27 mouse cellular contexts compared by ENCODE assay signal in the genomic region with DNA sequence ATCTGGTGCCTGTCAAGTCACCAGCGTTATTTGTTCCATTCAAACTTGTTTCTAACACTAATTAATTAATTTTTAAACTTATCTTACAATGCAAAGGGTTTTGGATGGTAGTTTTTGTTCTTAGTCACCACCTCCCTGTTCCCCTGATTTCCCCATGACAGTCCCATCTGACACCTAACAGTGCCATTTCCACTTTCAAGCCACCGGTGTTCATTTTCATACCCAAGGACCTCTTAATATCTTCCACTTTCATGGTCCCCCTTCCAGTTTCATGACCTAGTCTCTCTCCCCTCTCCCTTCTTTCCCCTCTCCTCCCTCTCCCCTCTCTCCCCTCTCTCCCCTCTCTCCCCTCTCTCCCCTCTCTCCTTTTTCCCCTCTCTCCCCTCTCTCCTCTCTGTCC.
"Had no signal": no experiment of that assay in that cellular context is flagged by ENCODE, and none has a peak within 500 bp of the region (broad histone marks: within the 10 kb centered on the region; RNA-seq: fewer than 3 reads in every experiment).

No protein-coding gene starts in this region.

- H3K4me2 ChIP-seq: embryonic facial prominence, embryonic 12.5 days; embryonic facial prominence, embryonic 13.5 days; embryonic facial prominence, embryonic 15.5 days; forebrain, embryonic 12.5 days; forebrain, embryonic 13.5 days; forebrain, embryonic 15.5 days had no signal

- H3K4me1 ChIP-seq: embryonic facial prominence, embryonic 10.5 days; embryonic facial prominence, embryonic 12.5 days; embryonic facial prominence, embryonic 13.5 days; embryonic facial prominence, embryonic 15.5 days; forebrain, embryonic 10.5 days; forebrain, embryonic 12.5 days; forebrain, embryonic 13.5 days; forebrain, embryonic 15.5 days; heart, embryonic 10.5 days had no signal

- H3K9me3 ChIP-seq: embryonic facial prominence, embryonic 10.5 days; embryonic facial prominence, embryonic 12.5 days; embryonic facial prominence, embryonic 13.5 days; embryonic facial prominence, embryonic 15.5 days; forebrain, embryonic 10.5 days; forebrain, embryonic 12.5 days; forebrain, embryonic 13.5 days; forebrain, embryonic 15.5 days; heart, embryonic 10.5 days had no signal

- H3K4me3 ChIP-seq: embryonic facial prominence, embryonic 10.5 days; embryonic facial prominence, embryonic 12.5 days; embryonic facial prominence, embryonic 13.5 days; embryonic facial prominence, embryonic 15.5 days; erythroblast, embryonic 14.5 days; forebrain, embryonic 10.5 days; forebrain, embryonic 12.5 days; forebrain, embryonic 13.5 days; forebrain, embryonic 15.5 days; gastrocnemius, adult 2 months; heart, adult 2 months; heart, embryonic 10.5 days had no signal

- DNase-seq: cerebellum, adult 9-10 months; cerebellum, adult 9-11 months; cerebellum, postnatal 10 days; cerebellum, postnatal 14 days; cerebellum, postnatal 25 days; embryo, embryonic 11 days; forebrain, postnatal 0 days; gastrocnemius, adult 2 months; gastrocnemius, postnatal 10 days; gastrocnemius, postnatal 14 days; gastrocnemius, postnatal 25 days; gastrocnemius, postnatal 36 days; heart, adult 11 months; heart, adult 18-20 months; heart, adult 2 months had no signal

- H3K27ac ChIP-seq: embryonic facial prominence, embryonic 10.5 days; embryonic facial prominence, embryonic 12.5 days; embryonic facial prominence, embryonic 13.5 days; embryonic facial prominence, embryonic 15.5 days; forebrain, embryonic 10.5 days; forebrain, embryonic 12.5 days; forebrain, embryonic 13.5 days; forebrain, embryonic 15.5 days; gastrocnemius, adult 2 months; heart, adult 2 months; heart, embryonic 10.5 days had no signal

- H3K9ac ChIP-seq: embryonic facial prominence, embryonic 12.5 days; embryonic facial prominence, embryonic 13.5 days; embryonic facial prominence, embryonic 15.5 days; forebrain, embryonic 12.5 days; forebrain, embryonic 13.5 days; forebrain, embryonic 15.5 days; forebrain, postnatal 0 days had no signal

- H3K36me3 ChIP-seq: embryonic facial prominence, embryonic 10.5 days; embryonic facial prominence, embryonic 12.5 days; embryonic facial prominence, embryonic 13.5 days; embryonic facial prominence, embryonic 15.5 days; forebrain, embryonic 10.5 days; forebrain, embryonic 12.5 days; forebrain, embryonic 15.5 days; heart, embryonic 10.5 days had no signal

- H3K27me3 ChIP-seq: embryonic facial prominence, embryonic 12.5 days; embryonic facial prominence, embryonic 13.5 days; embryonic facial prominence, embryonic 15.5 days; forebrain, embryonic 12.5 days; forebrain, embryonic 13.5 days; forebrain, embryonic 15.5 days had no signal

- ATAC-seq: forebrain, embryonic 13.5 days; forebrain, embryonic 14.5 days; forebrain, embryonic 15.5 days; forebrain, embryonic 16.5 days; forebrain, postnatal 0 days had no signal
